Mouse (Mus musculus): ENCODE results near the gene Ncapd2. TPM values are rescaled to one million over a fixed set of nuclear protein-coding genes. Genes with fewer than 3 reads are reported as not detected.

Ncapd2 gene
- total and polyA plus RNA-seq, 2 experiments from 2014 or later, result 24.5 to 85.4 TPM

DNA sequence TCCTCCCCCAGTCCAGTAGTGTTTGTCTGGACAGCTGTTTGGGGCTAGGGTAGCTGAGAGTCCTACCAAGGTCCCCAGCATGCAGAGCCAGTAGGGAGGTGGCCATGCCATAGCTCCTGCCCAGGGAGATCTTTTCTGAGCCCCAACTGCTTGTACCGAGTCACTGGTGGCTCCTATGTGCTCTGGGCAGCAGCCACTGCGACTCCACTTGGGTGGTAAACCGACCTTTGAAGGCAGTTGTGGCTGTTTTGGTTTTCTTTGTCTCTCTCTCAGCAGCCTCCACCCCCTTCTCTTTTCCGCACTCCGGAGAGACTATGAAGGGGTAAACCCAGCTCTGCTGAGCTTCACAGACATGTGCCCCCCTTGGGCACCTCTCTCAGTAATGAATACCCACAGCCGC, 45.3 kb upstream of the Ncapd2 start, which contains the start of gene Cd27:
TSS of gene Cd27 (minus strand) at position 229 of the 400 bp plus-strand sequence.
- WGBS, result 51% methylated on average over 6 of the region's 6 CpGs
- no peak for ATAC-seq (ENCODE audit: insufficient read depth, low read depth)
- no peaks in the 10 kb centered on the region for H3K36me3 ChIP-seq (replicated peaks; ENCODE audit: control insufficient read depth, insufficient read depth, low read length)

DNA sequence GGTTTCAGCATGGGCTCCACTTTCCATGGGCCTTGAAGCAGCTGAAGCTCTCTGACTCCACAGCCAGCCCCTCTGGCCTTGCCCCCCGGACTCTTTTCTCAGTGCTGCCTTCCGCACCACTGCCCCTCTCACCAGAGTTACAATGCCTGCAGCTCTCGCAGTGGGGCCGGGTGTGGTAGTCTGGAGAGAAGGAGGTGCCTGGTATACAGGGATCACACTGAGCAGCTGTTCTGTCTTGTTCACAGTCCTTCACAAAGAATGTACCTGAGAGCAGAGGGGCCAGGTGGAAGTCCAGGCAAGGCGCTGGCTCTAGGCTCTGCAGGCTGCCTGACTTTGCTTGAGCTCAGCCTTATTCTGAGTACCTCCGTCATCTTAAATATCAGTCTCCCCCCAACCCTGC, 44.8 kb upstream of the Ncapd2 start:
- 80% methylated on average over 6 of the region's 6 CpGs for WGBS
- Histone ChIP-seq H3K9me3 (replicated peaks; ENCODE audit: control insufficient read depth, low read length) (no peaks in the 10 kb centered on the region), H3K27me3 (ENCODE audit: control insufficient read depth, insufficient read depth, low read length) (no peaks in the 10 kb centered on the region), H3K4me2 (ENCODE audit: low read depth, low read length) (no peak overlapping the region), H3K27ac (ENCODE audit: low read depth) (peak overlapping the region; percentile 48; the same call in 1 of the 2 replicates), H3K4me1 (ENCODE audit: control insufficient read depth, insufficient read depth) (peaks cover 21% of the 10 kb centered on the region), H3K9ac (replicated peaks; ENCODE audit: low read depth, low read length) (no peak overlapping the region; the same call in 1 of the 2 replicates), H3K4me3 (ENCODE audit: low read depth, low read length) (peak overlapping the region; percentile 31; the same call in 1 of the 2 replicates), H3K36me3 (replicated peaks; ENCODE audit: control insufficient read depth, insufficient read depth, low read length) (no peaks in the 10 kb centered on the region)
- ATAC-seq (ENCODE audit: insufficient read depth, low read depth) (no peak), DNase-seq (ENCODE audit: low spot score) (no peak)
- no peak for TF ChIP-seq CTCF (IDR thresholded peaks at IDR 0.05; ENCODE audit: low read depth)
- no peak for TF ChIP-seq EP300 (IDR thresholded peaks at IDR 0.05; ENCODE audit: low read depth)

More for the DNA sequence above, 45.3 kb upstream of the Ncapd2 start, which contains the start of gene Cd27:
- Histone ChIP-seq H3K4me2 (ENCODE audit: low read depth, low read length) (no peak within 1 kb of the TSS; the same call in 1 of the 2 replicates), H3K4me1 (ENCODE audit: control insufficient read depth, insufficient read depth) (peaks cover 21% of the 10 kb centered on the region), H3K4me3 (ENCODE audit: low read depth, low read length) (peak within 1 kb of the TSS; percentile 31; the same call in 1 of the 2 replicates), H3K27me3 (ENCODE audit: control insufficient read depth, insufficient read depth, low read length) (no peaks in the 10 kb centered on the region), H3K9me3 (replicated peaks; ENCODE audit: control insufficient read depth, low read length) (no peaks in the 10 kb centered on the region), H3K9ac (replicated peaks; ENCODE audit: low read depth, low read length) (no peak within 1 kb of the TSS; the same call in 1 of the 2 replicates), H3K27ac (ENCODE audit: low read depth) (peak within 1 kb of the TSS; percentile 48; the same call in 1 of the 2 replicates)
- DNase-seq (ENCODE audit: low spot score), result no peak
- TF ChIP-seq CTCF (IDR thresholded peaks at IDR 0.05; ENCODE audit: low read depth) (no peak), EP300 (IDR thresholded peaks at IDR 0.05; ENCODE audit: low read depth) (no peak)

DNA sequence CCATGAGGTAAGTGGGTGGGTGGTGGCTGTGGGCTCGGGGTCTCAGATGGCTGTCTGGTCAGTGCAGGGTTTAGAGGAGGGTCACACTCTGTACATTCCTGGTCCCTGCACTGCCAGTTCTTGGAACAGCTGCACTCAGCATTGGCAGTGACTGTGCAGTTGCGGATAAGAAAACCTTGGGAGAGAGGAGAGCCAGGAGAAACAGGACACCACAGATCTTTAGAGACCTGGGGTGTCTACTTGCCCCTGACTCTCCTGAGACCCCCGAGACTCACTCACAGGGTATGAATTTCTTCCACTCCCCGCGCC, 43.0 kb upstream of the Ncapd2 start:
- H3K27me3 ChIP-seq (ENCODE audit: control insufficient read depth, insufficient read depth, low read length), result no peaks in the 10 kb centered on the region
- ATAC-seq (ENCODE audit: insufficient read depth, low read depth), result no peak; the same call in 1 of the 2 replicates
- no peak for DNase-seq (ENCODE audit: low spot score)
- H3K4me1 ChIP-seq (ENCODE audit: control insufficient read depth, insufficient read depth), result peaks cover 22% of the 10 kb centered on the region
- H3K9me3 ChIP-seq (replicated peaks; ENCODE audit: control insufficient read depth, low read length), result no peaks in the 10 kb centered on the region
- peak overlapping the region; percentile 10 for H3K4me3 ChIP-seq (ENCODE audit: low read depth, low read length)
- H3K27ac ChIP-seq (ENCODE audit: low read depth), result peak overlapping the region; percentile 58
- no peak overlapping the region for H3K9ac ChIP-seq (replicated peaks; ENCODE audit: low read depth, low read length)
- H3K36me3 ChIP-seq (replicated peaks; ENCODE audit: control insufficient read depth, insufficient read depth, low read length), result no peaks in the 10 kb centered on the region
- TF ChIP-seq CTCF (IDR thresholded peaks at IDR 0.05; ENCODE audit: low read depth), result no peak
- TF ChIP-seq EP300 (IDR thresholded peaks at IDR 0.05; ENCODE audit: low read depth), result no peak
- H3K4me2 ChIP-seq (ENCODE audit: low read depth, low read length), result peak overlapping the region; percentile 19; the same call in 1 of the 2 replicates
- 48% methylated on average over 5 of the region's 5 CpGs for WGBS

DNA sequence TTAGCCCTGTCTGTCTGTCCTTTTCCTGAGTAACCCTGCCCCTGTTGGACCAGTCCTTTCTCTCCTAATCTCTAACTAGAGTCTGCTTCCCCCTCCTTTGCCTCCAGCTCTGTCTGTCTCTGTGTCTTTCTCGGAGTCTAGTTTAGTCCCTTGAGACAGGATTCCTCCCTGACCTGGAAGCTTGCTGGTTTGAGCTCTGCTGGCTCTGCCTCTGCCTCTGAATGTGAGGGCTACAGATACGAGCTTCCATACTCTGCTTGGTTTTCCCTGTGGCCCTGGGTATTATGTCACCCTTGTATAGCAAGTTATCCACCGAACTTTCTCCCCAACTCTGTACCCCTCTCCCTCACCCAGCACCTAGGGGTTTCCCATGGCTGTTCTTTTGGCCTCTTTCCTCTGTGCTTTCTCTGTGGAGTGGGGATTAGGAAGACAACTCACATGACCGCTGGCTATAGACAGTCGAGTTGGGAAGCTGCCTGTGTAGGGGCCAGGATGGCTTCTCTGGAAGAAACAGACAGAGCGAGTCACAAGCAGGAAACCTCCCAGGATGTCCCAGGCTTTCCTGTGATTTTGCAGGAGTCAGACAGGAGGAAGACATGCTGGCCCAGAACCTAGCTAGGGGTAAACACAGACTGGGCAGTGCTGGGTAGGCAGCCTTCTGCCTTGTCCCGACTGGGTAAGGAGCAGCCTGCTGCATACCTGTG, 42.5 kb upstream of the Ncapd2 start:
- DNase-seq (ENCODE audit: low spot score), result no peak
- Histone ChIP-seq H3K4me2 (ENCODE audit: low read depth, low read length) (peak overlapping the region; percentile 19; the same call in 1 of the 2 replicates), H3K4me3 (ENCODE audit: low read depth, low read length) (peak overlapping the region; percentile 10), H3K27me3 (ENCODE audit: control insufficient read depth, insufficient read depth, low read length) (no peaks in the 10 kb centered on the region), H3K9ac (replicated peaks; ENCODE audit: low read depth, low read length) (no peak overlapping the region), H3K9me3 (replicated peaks; ENCODE audit: control insufficient read depth, low read length) (no peaks in the 10 kb centered on the region), H3K27ac (ENCODE audit: low read depth) (peak overlapping the region; percentile 58), H3K4me1 (ENCODE audit: control insufficient read depth, insufficient read depth) (peaks cover 22% of the 10 kb centered on the region), H3K36me3 (replicated peaks; ENCODE audit: control insufficient read depth, insufficient read depth, low read length) (no peaks in the 10 kb centered on the region)
- WGBS, result 26% methylated on average over 7 of the region's 7 CpGs
- TF ChIP-seq EP300 (IDR thresholded peaks at IDR 0.05; ENCODE audit: low read depth), result no peak
- TF ChIP-seq CTCF (IDR thresholded peaks at IDR 0.05; ENCODE audit: low read depth), result no peak
- no peak for ATAC-seq (ENCODE audit: insufficient read depth, low read depth)

DNA sequence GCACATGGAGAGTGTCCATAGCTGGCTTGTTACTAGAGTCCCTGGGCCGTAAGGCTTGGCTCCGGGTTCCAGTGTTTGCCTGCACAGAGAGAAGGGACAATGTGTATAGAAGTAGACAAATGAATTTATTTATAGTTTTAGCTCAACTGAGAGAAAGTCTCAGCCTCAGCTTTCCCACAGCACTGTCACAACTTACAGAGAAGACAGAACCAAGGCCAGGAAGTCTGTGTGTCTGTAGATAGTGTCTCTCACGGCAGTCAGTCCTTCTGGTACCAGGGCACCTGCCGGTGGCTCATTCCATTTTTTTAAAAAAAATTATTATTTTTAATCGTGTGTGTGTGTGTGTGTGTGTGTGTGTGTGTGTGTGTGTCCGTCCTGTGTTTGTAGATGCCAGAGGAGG, 41.0 kb upstream of the Ncapd2 start:
- H3K4me1 ChIP-seq (ENCODE audit: control insufficient read depth, insufficient read depth), result peaks cover 22% of the 10 kb centered on the region
- ATAC-seq (ENCODE audit: insufficient read depth, low read depth), result no peak
- no peaks in the 10 kb centered on the region for H3K36me3 ChIP-seq (replicated peaks; ENCODE audit: control insufficient read depth, insufficient read depth, low read length)
- peak overlapping the region; percentile 92; the same call in 1 of the 2 replicates for H3K27ac ChIP-seq (ENCODE audit: low read depth)
- no peaks in the 10 kb centered on the region for H3K27me3 ChIP-seq (ENCODE audit: control insufficient read depth, insufficient read depth, low read length)
- no peak for TF ChIP-seq EP300 (IDR thresholded peaks at IDR 0.05; ENCODE audit: low read depth)
- TF ChIP-seq CTCF (IDR thresholded peaks at IDR 0.05; ENCODE audit: low read depth), result no peak
- peak overlapping the region; percentile 64; the same call in 1 of the 2 replicates for H3K4me3 ChIP-seq (ENCODE audit: low read depth, low read length)
- no peak for DNase-seq (ENCODE audit: low spot score)
- H3K9ac ChIP-seq (replicated peaks; ENCODE audit: low read depth, low read length), result no peak overlapping the region
- no peaks in the 10 kb centered on the region for H3K9me3 ChIP-seq (replicated peaks; ENCODE audit: control insufficient read depth, low read length)
- H3K4me2 ChIP-seq (ENCODE audit: low read depth, low read length), result peak overlapping the region; percentile 95
- 62% methylated on average over 6 of the region's 6 CpGs for WGBS

Data from heart, postnatal 0 days (tissue).